Mouse (Mus musculus) G1E (cell line): ENCODE measurements around the gene Hfe.

Experiments
- CTCF ChIP-seq: IDR thresholded peaks from 2 replicates; pipeline ENCODE4 v1.5.1; 2012; ENCODE audit warnings: low read depth, low read length, inconsistent platforms, mixed read lengths
- GATA1 ChIP-seq: IDR thresholded peaks from 2 replicates; pipeline ENCODE4 v1.6.1; 2012; ENCODE audit warnings: borderline replicate concordance, low read length, inconsistent platforms, mixed read lengths
- POLR2AphosphoS5 ChIP-seq: IDR thresholded peaks from 2 replicates; pipeline ENCODE4 v1.6.1; 2012; ENCODE audit warnings: low read depth, low read length, inconsistent platforms; ENCODE audit not compliant: insufficient replicate concordance
- TAL1 ChIP-seq: conservative IDR thresholded peaks from 2 replicates; pipeline ENCODE4 v1.6.1; 2012; ENCODE audit warnings: low read depth, low read length, inconsistent platforms, mixed read lengths

GRCm38 (mm10) chr13:23710374-23711089, at the start of gene Hfe:
- TF ChIP-seq CTCF (no peak), POLR2AphosphoS5 (no peak), GATA1 (no peak), TAL1 (no peak)
